Mouse (Mus musculus): ENCODE results near the gene Lyg1.

Lyg1 gene

GRCm38 (mm10) chr1:37954786-37955185 lies 2.8 kb downstream of the Lyg1 start:
- 74% methylated on average over 7 of the region's 7 CpGs for WGBS

GRCm38 (mm10) chr1:37948906-37949305 lies 8.7 kb downstream of the Lyg1 start:
- 81% methylated on average over 2 of the region's 2 CpGs for WGBS

GRCm38 (mm10) chr1:37931806-37932205 lies 25.8 kb downstream of the Lyg1 start:
- 22% methylated on average over 3 of the region's 3 CpGs for WGBS

- whole genome bisulfite sequencing = 82% methylated on average over 8 of the region's 8 CpGs
These were observed 31.6 kb downstream of the Lyg1 start for GRCm38 (mm10) chr1:37925971-37926370.

- WGBS = 44% methylated on average over 8 of the region's 8 CpGs
These were observed 35.0 kb downstream of the Lyg1 start for GRCm38 (mm10) chr1:37922536-37922935.

- WGBS = 66% methylated on average over 6 of the region's 6 CpGs
These were observed 39.5 kb downstream of the Lyg1 start for GRCm38 (mm10) chr1:37918096-37918495.

- WGBS = 67% methylated on average over 13 of the region's 13 CpGs
These were observed 39.9 kb downstream of the Lyg1 start for GRCm38 (mm10) chr1:37917666-37918065.

- WGBS = 63% methylated on average over 5 of the region's 5 CpGs
These were observed 41.2 kb downstream of the Lyg1 start, which contains the start of gene Lyg2 for GRCm38 (mm10) chr1:37916393-37916792. Lyg2 (minus strand) TSS chr1:37916493.

GRCm38 (mm10) chr1:37912751-37913150 lies 44.8 kb downstream of the Lyg1 start:
- 92% methylated on average over 2 of the region's 2 CpGs for WGBS

GRCm38 (mm10) chr1:37903178-37903577 lies 54.4 kb downstream of the Lyg1 start:
- WGBS = 35% methylated on average over 6 of the region's 6 CpGs

GRCm38 (mm10) chr1:37900288-37900687 lies 57.3 kb downstream of the Lyg1 start:
- 69% methylated on average over 6 of the region's 6 CpGs for WGBS

- WGBS = 79% methylated on average over 4 of the region's 4 CpGs
These were observed 57.7 kb downstream of the Lyg1 start for GRCm38 (mm10) chr1:37899816-37900215.

All from cerebral cortex, adult 2 months (tissue).